Mouse (Mus musculus) stomach, postnatal 0 days (tissue): ENCODE measurements around the gene Ppard.

ENCODE experiments used
- CTCF ChIP-seq: IDR thresholded peaks from 2 replicates; pipeline ENCODE4 v1.5.1; 2016; ENCODE audit warnings: antibody characterized with exemption, low read depth, mild to moderate bottlenecking, moderate library complexity
- EP300 ChIP-seq: optimal IDR thresholded peaks from 2 replicates; pipeline ENCODE3; 2016; ENCODE audit warnings: antibody characterized with exemption

GRCm38 (mm10) chr17:28335267-28335666 lies 102.8 kb downstream of the Ppard start:
- TF ChIP-seq CTCF (no peak), EP300 (no peak)
